Mouse (Mus musculus) erythroblast, embryonic 14.5 days (primary cell): ENCODE data around the gene Sox13. TPM values are rescaled to one million over a fixed set of nuclear protein-coding genes. Genes with fewer than 3 reads are reported as not detected.

Experiments used
- H3K27me3 ChIP-seq: 2 replicates; pipeline ENCODE4 v1.6.1; 2012; ENCODE audit warnings: inconsistent platforms; ENCODE audit not compliant: control insufficient read depth
- H3K36me3 ChIP-seq: 2 replicates; pipeline ENCODE4 v1.6.1; 2012; ENCODE audit warnings: mild to moderate bottlenecking, inconsistent platforms; ENCODE audit not compliant: control insufficient read depth
- H3K4me1 ChIP-seq: 2 replicates; pipeline ENCODE4 v1.6.1; 2012; ENCODE audit warnings: inconsistent platforms; ENCODE audit not compliant: control insufficient read depth
- H3K4me3 ChIP-seq: replicated peaks from 2 replicates; pipeline ENCODE3; 2012; ENCODE audit warnings: moderate library complexity, mild to moderate bottlenecking, inconsistent platforms
- H3K9me3 ChIP-seq: 2 replicates; pipeline ENCODE4 v1.6.1; 2012; ENCODE audit warnings: low read length, inconsistent platforms, mixed read lengths; ENCODE audit not compliant: control insufficient read depth
- GATA1 ChIP-seq: IDR thresholded peaks from 2 replicates; pipeline ENCODE4 v1.6.1; 2012; ENCODE audit warnings: low read length, inconsistent platforms, mixed read lengths
- TAL1 ChIP-seq: IDR thresholded peaks from 3 replicates; pipeline ENCODE4 v1.6.1; 2012; ENCODE audit warnings: low read length, inconsistent platforms, mixed read lengths
- polyA plus RNA-seq: library from polyadenylated mRNA; stranded (reverse); fragments of >175 nt; gene quantifications from 2 replicates; pipeline ENCODE4 v1.2.3, GENCODE M21; 2012

Gene Sox13
- polyA plus RNA-seq, 1 experiment: 0.05 TPM

DNA sequence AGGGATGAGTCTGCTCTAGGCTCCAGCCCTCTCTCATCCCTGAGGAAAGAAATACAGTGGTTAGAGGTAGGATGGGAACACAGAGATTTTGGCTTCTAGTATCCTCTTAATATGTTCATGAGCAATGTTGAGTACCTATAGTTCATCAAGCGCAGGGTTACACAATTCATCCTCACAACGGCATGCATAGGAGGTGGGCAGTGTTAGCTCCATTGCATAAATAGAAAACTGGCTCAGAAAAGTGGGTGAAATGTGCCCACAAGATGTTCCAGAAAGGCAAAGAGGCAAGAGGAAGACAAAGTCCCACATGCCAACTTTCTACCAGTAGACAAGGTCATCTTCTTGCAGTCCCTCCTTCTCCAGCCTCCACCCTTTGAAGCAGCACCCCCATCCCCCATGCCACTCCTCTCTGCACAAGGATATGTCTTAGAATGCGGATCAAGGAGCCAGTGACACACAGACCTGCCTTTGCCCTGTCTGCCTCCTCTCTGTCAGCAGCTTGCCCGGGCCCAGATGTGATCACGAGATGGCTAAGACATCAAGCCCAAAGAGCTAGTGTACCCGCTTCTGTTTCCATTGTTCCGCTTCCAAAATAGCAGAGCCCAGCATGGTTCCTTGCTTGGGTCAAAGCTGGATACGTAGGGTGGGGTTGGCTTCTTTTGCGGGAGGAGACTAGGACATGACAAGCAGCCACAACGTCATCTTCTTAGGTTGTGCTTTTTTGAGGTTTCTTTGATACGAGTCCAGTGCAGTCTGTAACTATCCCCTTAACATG is 91.3 kb downstream of the Sox13 start:
- no peak overlapping the region for H3K4me3 ChIP-seq
- no peaks in the 10 kb centered on the region for H3K36me3 ChIP-seq
- H3K9me3 ChIP-seq: no peaks in the 10 kb centered on the region
- no peaks in the 10 kb centered on the region for H3K4me1 ChIP-seq
- H3K27me3 ChIP-seq: peaks cover 27% of the 10 kb centered on the region
- no peak for TF ChIP-seq GATA1
- TF ChIP-seq TAL1: no peak

Other genes starting within 250 kb of the Sox13 start
- not detected in 2 replicates for gene Golt1a, start 114.6 kb downstream of the Sox13 start, polyA plus RNA-seq
- not detected in 2 replicates for gene Kiss1, start 102.5 kb downstream of the Sox13 start, polyA plus RNA-seq
- not detected in 2 replicates for gene Ren1, start 73.9 kb downstream of the Sox13 start, polyA plus RNA-seq
- gene Etnk2, start 60.8 kb downstream of the Sox13 start, polyA plus RNA-seq: 0.05 TPM in 1 of 2 replicates, not detected in the other
- gene Snrpe, start 185.9 kb upstream of the Sox13 start, polyA plus RNA-seq: 4.4 and 5.8 TPM in 2 replicates
- not detected in 2 replicates for gene Zbed6, start 236.5 kb upstream of the Sox13 start, polyA plus RNA-seq
- gene Gm38394, start 236.9 kb upstream of the Sox13 start, polyA plus RNA-seq: 0.02 and 0.04 TPM in 2 replicates